Mouse (Mus musculus): ENCODE data around the gene Nup35. TPM values are rescaled to one million over a fixed set of nuclear protein-coding genes. Genes with fewer than 3 reads are reported as not detected.

Gene Nup35
- polyA plus RNA-seq (2015; fragmentation: Nextera tagmentation; extraction: Ambion mirVana) = 23.7 TPM in 2 replicates

DNA sequence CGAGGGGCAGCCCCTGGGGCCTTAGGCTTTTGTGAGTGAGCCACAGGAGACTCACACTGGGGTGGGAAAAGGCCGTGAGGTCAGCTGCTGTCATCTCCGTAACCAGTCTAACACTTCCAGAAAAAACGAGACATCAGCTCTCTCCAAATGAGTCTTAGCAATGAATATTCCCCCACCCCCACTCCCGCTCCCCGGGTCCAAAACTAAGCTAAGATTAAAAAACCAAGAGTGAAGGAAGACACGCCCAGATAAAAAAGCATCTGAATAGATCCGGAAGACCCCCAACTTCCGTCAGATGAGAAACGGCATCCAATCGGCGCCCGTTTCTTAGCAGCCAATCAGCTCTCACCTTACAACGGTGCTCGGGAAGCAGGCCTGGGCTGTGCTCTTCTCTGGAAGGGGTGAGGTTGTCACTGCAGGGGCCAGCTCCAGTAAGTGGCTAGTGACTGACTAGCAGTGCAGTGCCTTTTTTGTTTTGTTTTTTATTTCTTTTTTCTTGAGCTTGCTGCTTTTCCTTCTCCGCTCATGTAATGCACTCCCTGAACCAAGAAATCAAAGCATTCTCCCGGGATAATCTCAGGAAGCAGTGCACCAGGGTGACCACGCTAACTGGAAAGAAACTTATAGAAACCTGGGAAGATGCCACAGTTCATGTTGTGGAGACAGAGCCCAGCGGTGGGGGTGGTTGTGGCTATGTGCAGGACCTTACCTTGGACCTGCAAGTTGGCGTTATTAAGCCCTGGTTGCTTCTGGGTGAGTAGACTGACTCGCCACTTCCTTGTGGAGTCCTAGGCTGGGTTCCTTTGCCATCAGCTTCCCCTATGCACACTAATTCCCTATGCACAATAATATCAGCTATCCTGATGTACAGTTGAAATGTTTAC is at the start of gene Nup35, which contains the start of gene Dusp19:
Nup35 (plus strand) TSS at position 383 of the 884 bp plus-strand sequence.
Dusp19 (plus strand) TSS at position 192 of the 884 bp plus-strand sequence.

DNA sequence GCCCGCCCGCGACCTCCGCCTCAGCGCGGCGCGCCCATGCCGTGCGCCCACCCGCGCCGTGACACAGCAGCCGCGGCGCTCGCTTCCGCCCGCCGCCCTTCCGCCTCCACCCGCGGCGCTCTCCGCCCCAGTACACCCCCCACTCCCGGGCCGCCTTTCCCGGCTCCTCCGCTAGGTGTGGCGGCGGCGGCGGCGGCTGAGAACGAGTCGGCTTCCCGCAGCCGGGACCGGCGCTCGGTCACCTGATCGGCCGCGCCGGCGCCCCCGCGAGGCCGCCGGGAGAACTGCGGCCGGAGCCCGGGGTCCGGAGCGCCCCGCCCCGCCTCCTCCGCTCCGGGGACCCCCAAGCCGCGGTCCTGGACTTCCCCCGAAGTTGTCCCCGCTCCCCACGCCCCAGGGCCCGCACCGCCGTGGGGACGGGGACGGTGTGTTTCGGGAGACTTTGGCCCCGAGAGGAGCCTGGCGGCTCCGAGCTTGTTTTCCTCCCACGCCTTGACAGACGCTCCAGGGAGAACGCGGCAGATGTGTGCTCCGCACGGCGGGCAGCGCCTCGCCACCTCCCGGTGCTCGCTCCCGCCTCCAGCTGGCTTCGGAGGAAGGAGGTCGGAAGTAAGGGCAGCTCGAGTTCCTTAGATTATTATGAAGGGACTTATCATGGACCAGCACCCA is 35.9 kb upstream of the Nup35 start, which contains the start of gene Nckap1:
Nckap1 (minus strand) TSS at position 338 of the 669 bp plus-strand sequence.

Small RNAs within 50 kb of the gene (microRNA-seq; reads per million reads assigned to microRNA genes)
- not detected for gene Mir684-1 (ENCODE audit: borderline replicate concordance, insufficient number of aligned reads)

Other genes with a start within 250 kb of the Nup35 start
- gene Frzb, start 169.6 kb upstream of the Nup35 start, polyA plus RNA-seq (2015; fragmentation: Nextera tagmentation; extraction: Ambion mirVana) = 20.2 and 86.2 TPM in 2 replicates
- gene Nckap1, start 35.9 kb upstream of the Nup35 start, polyA plus RNA-seq (2015; fragmentation: Nextera tagmentation; extraction: Ambion mirVana) = 45.4 and 50.6 TPM in 2 replicates
- gene Dusp19, start 191 bp upstream of the Nup35 start, polyA plus RNA-seq (2015; fragmentation: Nextera tagmentation; extraction: Ambion mirVana) = 22.7 and 30.0 TPM in 2 replicates